ENCODE assay signal across 10 mouse cellular contexts in genomic region chr10:83378083-83378833, GRCm38 (mm10). TPM values are rescaled to one million over a fixed set of nuclear protein-coding genes. Genes with fewer than 3 reads are reported as not detected.
DNase-seq lines count a peak whose midpoint lies in the region; ATAC-seq and TF ChIP-seq lines count a peak whose summit lies in the region.
"Had no signal": no experiment of that assay in that cellular context is flagged by ENCODE, and none has a peak within 500 bp of the region (broad histone marks: within the 10 kb centered on the region; RNA-seq: fewer than 3 reads in every experiment).

No protein-coding gene starts in this region.

- 42% methylated on average over 9 of the region's 9 CpGs for WGBS in heart, embryonic 14.5 days
- 49% methylated on average over 9 of the region's 9 CpGs for WGBS in lung, embryonic 15.5 days
- WGBS in lung, adult 2 months = 60% methylated on average over 9 of the region's 9 CpGs

- no peak for DNase-seq in heart, adult 9 months (ENCODE audit: low spot score in 2 of 2)
- no peak for DNase-seq in lung, adult 2 months
- DNase-seq in adrenal gland, postnatal 36 days = peak; percentile 61 to 82
- peak; percentile 77 for DNase-seq in heart, postnatal 4 days
- DNase-seq in thymus, postnatal 14 days = no peak
- DNase-seq: gastrocnemius, adult 2 months had no signal

- no peak overlapping the region for H3K4me3 ChIP-seq in heart, embryonic 14.5 days (ENCODE audit: control insufficient read depth in 1 of 2, insufficient read depth in 1 of 2, low read depth in 1 of 2, low read length in 2 of 2)
- no peak overlapping the region for H3K4me3 ChIP-seq in lung, embryonic 15.5 days
- H3K4me3 ChIP-seq in lung, adult 2 months (replicated peaks; ENCODE audit: extremely low read depth, low read depth, low read length) = no peak overlapping the region
- H3K4me3 ChIP-seq: gastrocnemius, adult 2 months; hindbrain, embryonic 13.5 days had no signal

- peaks cover 13 to 22% of the 10 kb centered on the region in 2 experiments for H3K4me1 ChIP-seq in heart, embryonic 14.5 days (ENCODE audit: control insufficient read depth in 2 of 2, insufficient read depth in 2 of 2, low read length in 2 of 2)
- H3K4me1 ChIP-seq in lung, embryonic 15.5 days = peaks cover 10% of the 10 kb centered on the region
- H3K4me1 ChIP-seq in lung, adult 2 months (ENCODE audit: control insufficient read depth, insufficient read depth, low read length) = no peaks in the 10 kb centered on the region
- H3K4me1 ChIP-seq: hindbrain, embryonic 13.5 days had no signal

- TF ChIP-seq CTCF in lung, adult 2 months (IDR thresholded peaks at IDR 0.05; ENCODE audit: insufficient read depth, low read length) = no peak

- H3K9ac ChIP-seq in heart, embryonic 14.5 days (ENCODE audit: low read length) = no peak overlapping the region
- no peak overlapping the region for H3K9ac ChIP-seq in lung, embryonic 15.5 days
- H3K9ac ChIP-seq: hindbrain, embryonic 13.5 days had no signal

- no peaks in the 10 kb centered on the region for H3K27me3 ChIP-seq in heart, embryonic 14.5 days (ENCODE audit: control insufficient read depth, insufficient read depth, low read length)
- H3K27me3 ChIP-seq in lung, embryonic 15.5 days = no peaks in the 10 kb centered on the region
- H3K27me3 ChIP-seq: hindbrain, embryonic 13.5 days had no signal

- H3K36me3 ChIP-seq in heart, embryonic 14.5 days (ENCODE audit: control insufficient read depth, insufficient read depth, low read length) = peaks cover 19% of the 10 kb centered on the region
- H3K36me3 ChIP-seq in lung, embryonic 15.5 days = 0 out of 2 replicates have a peak, but pooled peaks cover 4% of the 10 kb centered on the region

- no peak overlapping the region for H3K4me2 ChIP-seq in heart, embryonic 14.5 days (ENCODE audit: low read length)
- no peak overlapping the region for H3K4me2 ChIP-seq in lung, embryonic 15.5 days
- H3K4me2 ChIP-seq: hindbrain, embryonic 13.5 days had no signal

- TF ChIP-seq POLR2A in lung, adult 2 months (IDR thresholded peaks at IDR 0.05; ENCODE audit: borderline replicate concordance, extremely low read depth, low read depth, low read length) = no peak

- H3K9me3 ChIP-seq in heart, embryonic 14.5 days (ENCODE audit: control insufficient read depth, low read length) = no peaks in the 10 kb centered on the region
- no peaks in the 10 kb centered on the region for H3K9me3 ChIP-seq in lung, embryonic 15.5 days
- H3K9me3 ChIP-seq: hindbrain, embryonic 13.5 days had no signal

- peak; percentile 41; the same call in 1 of the 2 replicates for ATAC-seq in heart, embryonic 14.5 days (ENCODE audit: insufficient number of reproducible peaks, insufficient read depth, low FRiP score, low read depth)
- peak; percentile 78 for ATAC-seq in lung, embryonic 15.5 days (ENCODE audit: borderline replicate concordance, extremely low read depth, low FRiP score, low TSS enrichment)

- peak overlapping the region in 1 of 2 experiments; percentile 19; a peak in 2 of 4 replicates for H3K27ac ChIP-seq in heart, embryonic 14.5 days (replicated peaks in 1 of 2; ENCODE audit: control insufficient read depth in 1 of 2, insufficient read depth in 1 of 2, low read depth in 2 of 2, low read length in 2 of 2)
- H3K27ac ChIP-seq in lung, embryonic 15.5 days = 0 out of 2 replicates have a peak overlapping the region, but pooled peaks have one; percentile 1
- H3K27ac ChIP-seq: gastrocnemius, adult 2 months; hindbrain, embryonic 13.5 days; macrophage had no signal

RNA-seq across cellular contexts. Expression of gene D10Wsu102e, which starts 18.2 kb away (rescaled TPM):
- polyA plus RNA-seq in heart, embryonic 14.5 days (2014; fragmentation: Nextera tagmentation; extraction: Ambion mirVana) = 0.41 and 0.42 TPM in 2 replicates
- 0.65 and 0.67 TPM in 2 replicates for polyA plus RNA-seq in lung, embryonic 15.5 days (2015; fragmentation: Nextera tagmentation; extraction: Ambion mirVana)
- 0.16 and 0.24 TPM in 2 replicates for polyA plus RNA-seq in lung, adult 2 months (2012; rRNA removed)
- 1 to 10 TPM in 1 of 2 experiments, under 1 TPM in 1; 0.82 to 1.0 TPM for total RNA-seq in adrenal gland, postnatal 36 days (2021)
- 1 to 10 TPM; 1.1 TPM for total RNA-seq in heart, postnatal 4 days (2021)

RNA-seq across cellular contexts. Expression of gene Slc41a2, which starts 40.6 kb away (rescaled TPM):
- 0.72 and 0.93 TPM in 2 replicates for polyA plus RNA-seq in heart, embryonic 14.5 days (2014; fragmentation: Nextera tagmentation; extraction: Ambion mirVana)
- polyA plus RNA-seq in lung, embryonic 15.5 days (2015; fragmentation: Nextera tagmentation; extraction: Ambion mirVana) = 0.73 and 0.79 TPM in 2 replicates
- 2.4 and 4.0 TPM in 2 replicates for polyA plus RNA-seq in lung, adult 2 months (2012; rRNA removed)
- total RNA-seq in adrenal gland, postnatal 36 days (2021) = 10 to 100 TPM in 1 of 2 experiments, 1 to 10 TPM in 1; 7.5 to 11.9 TPM
- 1 to 10 TPM; 1.7 to 2.3 TPM for total RNA-seq in heart, postnatal 4 days (2021)

Comparison
In these comparisons a context has a peak if more than half of its experiments do, and no peak if none do; other contexts are left out.
1. DNase-seq: peak in adrenal gland, postnatal 36 days (2 of 2) and heart, postnatal 4 days (single experiment); none in heart, adult 9 months (0 of 2), lung, adult 2 months (single experiment) and thymus, postnatal 14 days (single experiment).